Mouse (Mus musculus): Measurements from ENCODE around the gene Ccn1. TPM values are rescaled to one million over a fixed set of nuclear protein-coding genes. Genes with fewer than 3 reads are reported as not detected.

Gene Ccn1
- total RNA-seq, 2 experiments from 2014 or later: 1.9 TPM; not detected in 1

Other genes with a start within 250 kb of the Ccn1 start
- 33.5 and 44.3 TPM in 2 replicates for gene Znhit6, start 73.8 kb downstream of the Ccn1 start, total RNA-seq (2014; fragmentation: Nextera tagmentation)
- 38.1 and 49.5 TPM in 2 replicates for gene Znhit6, start 73.8 kb downstream of the Ccn1 start, total RNA-seq (2017)
- gene Ddah1, start 108.7 kb upstream of the Ccn1 start, total RNA-seq (2014; fragmentation: Nextera tagmentation): not detected in 2 replicates
- gene Ddah1, start 108.7 kb upstream of the Ccn1 start, total RNA-seq (2017): 0.33 and 0.99 TPM in 2 replicates